Mouse (Mus musculus) liver, embryonic 14.5 days (tissue): ENCODE measurements at regions not wholly inside any gene's neighbourhood (a gene's known extent, or its start where the extent isn't known, plus 50 kb on each side); places are given as distances from the start of the nearest gene placed in this dataset.

Experiments
- ATAC-seq: fragments of 200-750 bp; cut with Nextera tagmentation; 2 replicates; pipeline ENCODE4 v1.8.0; 2017; ENCODE audit warnings: moderate number of reproducible peaks, mild to moderate bottlenecking, moderate library complexity; ENCODE audit not compliant: insufficient read depth
- DNase-seq, 3 experiments: peaks; one replicate each; pipeline ENCODE4 v3.0.0-alpha.2; 2012 to 2013; ENCODE audit warnings: low read depth in 3 of 3, low spot score in 3 of 3
- H3K27ac ChIP-seq: fragments of 300-500 bp; sonication (generic); 2 replicates; pipeline ENCODE4 v1.5.1; 2014; ENCODE audit warnings: moderate library complexity, mild to moderate bottlenecking, control low read depth, inconsistent platforms
- H3K27me3 ChIP-seq: fragments of 300-500 bp; sonication (generic); 2 replicates; pipeline ENCODE4 v1.6.1; 2014; ENCODE audit warnings: mild to moderate bottlenecking, low read length, moderate library complexity; ENCODE audit not compliant: control insufficient read depth, insufficient read depth
- H3K36me3 ChIP-seq: fragments of 300-500 bp; sonication (generic); replicated peaks from 2 replicates; pipeline ENCODE4 v1.6.1; 2014; ENCODE audit warnings: low read depth; ENCODE audit not compliant: control insufficient read depth, insufficient read depth
- H3K4me1 ChIP-seq, 2 experiments: fragments of 200-500 bp in 1 of 2; fragments of 300-500 bp in 1 of 2; sonication (generic) in 1 of 2; replicated peaks; 2 replicates each; pipeline ENCODE4 v1.6.1; 2012 to 2014; ENCODE audit warnings: antibody characterized with exemption in 1 of 2, inconsistent platforms in 1 of 2, low read length in 1 of 2; ENCODE audit not compliant: control insufficient read depth in 2 of 2, insufficient read depth in 2 of 2
- H3K4me2 ChIP-seq: fragments of 300-500 bp; sonication (generic); 2 replicates; pipeline ENCODE4 v1.6.1; 2014; ENCODE audit warnings: low read depth, mild to moderate bottlenecking, control low read depth, moderate library complexity
- H3K4me3 ChIP-seq, 2 experiments: fragments of 200-500 bp in 1 of 2; fragments of 300-500 bp in 1 of 2; sonication (generic) in 1 of 2; 2 replicates each; pipeline ENCODE4 v1.5.1; 2012 to 2014; ENCODE audit warnings: low read depth in 2 of 2, low read length in 2 of 2, mild to moderate bottlenecking in 2 of 2, control low read depth in 1 of 2, inconsistent platforms in 1 of 2, moderate library complexity in 1 of 2; ENCODE audit not compliant: insufficient read depth in 1 of 2
- H3K9ac ChIP-seq: fragments of 300-500 bp; sonication (generic); replicated peaks from 2 replicates; pipeline ENCODE4 v1.6.1; 2014; ENCODE audit warnings: mild to moderate bottlenecking, control low read depth, moderate library complexity
- H3K9me3 ChIP-seq: fragments of 300-500 bp; sonication (generic); 2 replicates; pipeline ENCODE4 v1.6.1; 2016; ENCODE audit warnings: low read length, mixed read lengths; ENCODE audit not compliant: control insufficient read depth
- CTCF ChIP-seq: IDR thresholded peaks from 2 replicates; pipeline ENCODE4 v1.5.1; 2016; ENCODE audit warnings: antibody characterized with exemption, low read depth, control low read depth
- EP300 ChIP-seq: IDR thresholded peaks from 2 replicates; pipeline ENCODE4 v1.6.1; 2016; ENCODE audit warnings: antibody characterized with exemption, low read depth
- WGBS: fragments of 180-500 bp; shearing (Covaris S2); extraction: QIAGEN DNeasy Blood & Tissue Kit; methylation state at CpG from one replicate; pipeline ENCODE4 v1.1.7; 2014; ENCODE audit not compliant: insufficient replicate concordance; 5-methylcytosine and 5-hydroxymethylcytosine counted together

GRCm38 (mm10) chr12:94247362-94247761, 1444.7 kb upstream of the Flrt2 start:
- Histone ChIP-seq H3K4me2 (no peak overlapping the region), H3K4me3 (no peak overlapping the region), H3K36me3 (no peaks in the 10 kb centered on the region), H3K9me3 (no peaks in the 10 kb centered on the region), H3K9ac (no peak overlapping the region), H3K4me1 (no peaks in the 10 kb centered on the region), H3K27me3 (no peaks in the 10 kb centered on the region), H3K27ac (no peak overlapping the region)
- ATAC-seq: no peak
- TF ChIP-seq CTCF: no peak
- no peak for TF ChIP-seq EP300
- no peak for DNase-seq

DNA sequence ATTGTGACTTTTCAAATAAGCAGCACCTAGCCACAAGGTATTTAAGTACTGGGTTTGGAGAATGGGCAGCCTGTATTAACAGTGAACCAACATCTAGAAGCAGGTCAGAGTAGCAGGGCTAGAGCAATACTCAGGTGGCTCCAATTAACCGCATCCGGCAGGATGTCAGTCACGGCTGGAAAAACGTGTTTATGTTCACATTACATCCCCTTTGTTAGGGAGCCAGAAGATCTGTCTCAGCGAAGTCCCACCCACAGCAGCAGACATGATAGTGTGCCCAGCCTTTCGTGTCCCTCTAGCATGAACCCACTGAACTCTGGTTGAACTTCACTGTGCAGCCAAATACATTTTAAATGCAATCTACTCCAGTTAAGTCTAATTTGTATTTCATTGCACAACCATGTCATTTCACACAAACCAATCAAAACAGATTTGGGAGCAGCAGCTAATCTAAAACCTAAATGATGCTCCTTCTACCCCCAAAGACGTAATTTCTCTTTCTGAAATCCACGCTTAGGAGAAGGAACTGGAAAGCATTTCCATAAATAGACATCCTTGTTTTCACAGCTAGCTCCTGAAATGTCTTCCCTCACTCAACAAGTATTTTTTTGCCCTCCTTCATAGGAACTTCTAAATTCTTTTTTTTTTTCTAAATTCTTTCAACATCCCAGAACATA, 1438.9 kb upstream of the Flrt2 start:
- H3K9ac ChIP-seq: no peak overlapping the region
- DNase-seq (no peak), ATAC-seq (no peak)
- H3K9me3 ChIP-seq: no peaks in the 10 kb centered on the region
- H3K4me3 ChIP-seq: no peak overlapping the region
- TF ChIP-seq EP300 (no peak), CTCF (no peak)
- H3K4me1 ChIP-seq: no peaks in the 10 kb centered on the region
- H3K27ac ChIP-seq: no peak overlapping the region
- WGBS: 55% methylated on average over 8 of the region's 8 CpGs
- no peaks in the 10 kb centered on the region for H3K36me3 ChIP-seq
- no peaks in the 10 kb centered on the region for H3K27me3 ChIP-seq
- H3K4me2 ChIP-seq: no peak overlapping the region

GRCm38 (mm10) chr12:94280946-94281345, 1411.1 kb upstream of the Flrt2 start:
- 45% methylated on average over 2 of the region's 2 CpGs for WGBS
- Histone ChIP-seq H3K27me3 (no peaks in the 10 kb centered on the region), H3K9ac (no peak overlapping the region), H3K27ac (no peak overlapping the region), H3K4me2 (no peak overlapping the region), H3K4me1 (no peaks in the 10 kb centered on the region), H3K36me3 (no peaks in the 10 kb centered on the region), H3K4me3 (no peak overlapping the region), H3K9me3 (no peaks in the 10 kb centered on the region)
- ATAC-seq (no peak), DNase-seq (no peak)
- no peak for TF ChIP-seq CTCF

DNA sequence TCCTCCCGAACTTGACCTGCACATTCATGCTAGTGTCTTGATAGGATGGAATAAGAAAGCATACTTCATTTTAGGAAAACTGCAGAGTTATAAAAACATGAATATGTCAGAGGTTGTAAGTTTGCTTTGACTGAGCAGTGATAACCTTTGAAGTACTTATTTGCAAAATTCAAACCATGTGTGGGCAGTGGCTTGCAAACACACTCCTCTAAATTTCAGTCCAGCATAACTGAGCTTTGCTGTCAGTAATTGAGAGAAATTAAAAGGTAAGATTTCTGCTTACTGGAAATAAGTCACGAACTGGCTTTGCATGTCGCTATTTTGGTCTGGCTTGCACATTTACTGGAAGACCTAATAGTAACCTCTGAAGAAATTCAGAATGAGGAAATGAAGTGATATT, 1409.1 kb upstream of the Flrt2 start:
- no peaks in the 10 kb centered on the region for H3K27me3 ChIP-seq
- H3K27ac ChIP-seq: no peak overlapping the region
- DNase-seq (no peak), ATAC-seq (no peak)
- H3K4me2 ChIP-seq: no peak overlapping the region
- H3K9ac ChIP-seq: no peak overlapping the region
- no peaks in the 10 kb centered on the region for H3K9me3 ChIP-seq
- H3K4me3 ChIP-seq: no peak overlapping the region
- no peaks in the 10 kb centered on the region for H3K36me3 ChIP-seq
- no peaks in the 10 kb centered on the region for H3K4me1 ChIP-seq
- 55% methylated on average over 3 of the region's 3 CpGs for WGBS
- TF ChIP-seq EP300: no peak
- no peak for TF ChIP-seq CTCF

DNA sequence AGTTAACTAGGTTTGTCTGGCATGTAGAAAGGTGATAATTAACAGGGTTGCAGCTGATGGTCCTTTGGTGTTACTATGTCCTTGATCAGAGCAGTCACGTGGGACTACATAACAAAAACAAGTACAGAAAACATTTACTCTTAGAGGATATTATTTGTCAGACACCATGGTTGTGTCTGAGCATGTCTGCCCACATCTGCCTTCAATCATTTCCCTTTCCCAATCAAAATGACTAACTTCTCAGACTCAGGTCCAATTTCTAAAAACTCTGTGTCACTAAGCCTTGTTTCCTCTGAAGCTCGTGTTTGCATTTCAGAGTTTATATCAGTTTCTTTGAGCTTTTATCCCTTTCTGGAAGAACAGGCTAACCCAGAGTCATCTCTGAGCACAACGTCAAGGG, 1408.5 kb upstream of the Flrt2 start:
- 57% methylated on average over 3 of the region's 3 CpGs for WGBS
- Histone ChIP-seq H3K4me2 (no peak overlapping the region), H3K4me3 (no peak overlapping the region), H3K4me1 (no peaks in the 10 kb centered on the region), H3K9me3 (no peaks in the 10 kb centered on the region), H3K36me3 (no peaks in the 10 kb centered on the region), H3K9ac (no peak overlapping the region), H3K27me3 (no peaks in the 10 kb centered on the region), H3K27ac (no peak overlapping the region)
- DNase-seq (no peak), ATAC-seq (no peak)
- TF ChIP-seq EP300: no peak
- no peak for TF ChIP-seq CTCF
